Mouse (Mus musculus): ENCODE data around the gene Tshz2. TPM values are rescaled to one million over a fixed set of nuclear protein-coding genes. Genes with fewer than 3 reads are reported as not detected.
A peak's percentile ranks its signal among the peaks of the same experiment; 100 is the strongest.

The Tshz2 gene
- polyA plus RNA-seq, 1 experiment from 2014 or later = 2.7 TPM

DNA sequence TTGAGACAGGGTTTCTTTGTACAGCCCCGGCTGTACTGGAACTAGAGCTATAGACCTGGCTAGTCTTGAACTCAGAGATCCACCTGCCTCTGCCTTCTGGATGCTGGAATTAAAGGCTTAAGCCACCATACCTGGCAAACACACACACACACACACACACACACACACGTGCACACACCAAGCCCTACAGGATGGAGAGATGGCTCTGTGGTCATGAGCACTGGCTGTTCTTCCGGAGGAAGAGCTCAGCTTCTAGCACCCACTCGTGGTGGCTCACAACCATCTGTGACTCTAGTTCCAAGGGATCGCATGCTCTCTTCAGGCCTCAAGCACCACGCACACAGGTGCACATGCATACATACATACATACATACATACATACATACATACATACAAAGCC is 471.6 kb downstream of the Tshz2 start:
- no peak for DNase-seq (ENCODE audit: low spot score)
- Histone ChIP-seq H3K27me3 (replicated peaks; ENCODE audit: low read depth, poor library complexity, severe bottlenecking) (no peaks in the 10 kb centered on the region), H3K4me1 (no peaks in the 10 kb centered on the region), H3K4me3 (no peak overlapping the region), H3K27ac (replicated peaks) (no peak overlapping the region), H3K36me3 (replicated peaks) (peaks cover 36% of the 10 kb centered on the region), H3K9me3 (no peaks in the 10 kb centered on the region)
- 90% methylated on average over 6 of the region's 6 CpGs for WGBS

DNA sequence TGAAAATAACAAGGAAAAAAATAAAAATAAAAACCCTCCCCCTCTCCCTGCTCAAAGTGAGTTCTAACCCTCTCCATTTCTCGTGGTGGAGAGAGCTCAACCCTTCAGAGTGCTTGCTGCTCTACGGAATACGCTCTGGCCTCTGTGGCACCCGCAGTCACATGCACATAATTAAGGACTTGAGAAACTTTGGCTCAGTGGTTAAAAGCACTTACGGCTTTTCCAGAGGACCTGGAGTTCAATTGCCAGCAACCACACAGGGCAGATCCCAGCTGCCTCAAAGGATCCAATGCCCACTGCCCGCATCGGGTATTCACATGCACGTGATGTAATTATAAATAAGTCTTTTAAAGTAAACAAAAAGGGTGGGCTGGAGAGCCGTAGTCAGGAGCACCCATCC is 473.2 kb downstream of the Tshz2 start:
- WGBS = 84% methylated on average over 9 of the region's 9 CpGs
- Histone ChIP-seq H3K36me3 (replicated peaks) (peaks cover 52% of the 10 kb centered on the region), H3K27ac (replicated peaks) (no peak overlapping the region), H3K9me3 (no peaks in the 10 kb centered on the region), H3K4me1 (no peaks in the 10 kb centered on the region), H3K4me3 (no peak overlapping the region), H3K27me3 (replicated peaks; ENCODE audit: low read depth, poor library complexity, severe bottlenecking) (no peaks in the 10 kb centered on the region)
- no peak for DNase-seq (ENCODE audit: low spot score)

DNA sequence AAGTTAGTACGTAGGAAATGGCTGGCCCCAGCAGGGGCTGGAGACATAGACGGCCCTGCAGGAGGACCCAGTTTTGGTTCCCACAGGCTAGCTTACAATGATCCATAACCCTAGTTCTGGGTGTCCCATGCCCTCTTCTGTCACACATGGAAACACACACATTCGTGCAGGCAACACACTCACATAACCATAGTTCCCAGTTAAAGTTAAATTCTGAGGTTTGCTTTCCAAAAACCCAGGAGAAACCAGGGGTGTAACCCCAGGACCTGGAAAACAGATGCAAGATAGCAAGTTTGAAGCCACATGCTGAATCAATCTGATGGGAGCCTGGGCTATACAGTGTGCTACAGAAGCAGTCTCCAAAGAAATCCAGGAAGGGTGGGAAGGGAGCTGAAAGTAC is 475.0 kb downstream of the Tshz2 start:
- H3K36me3 ChIP-seq (replicated peaks) = peaks cover 70% of the 10 kb centered on the region

DNA sequence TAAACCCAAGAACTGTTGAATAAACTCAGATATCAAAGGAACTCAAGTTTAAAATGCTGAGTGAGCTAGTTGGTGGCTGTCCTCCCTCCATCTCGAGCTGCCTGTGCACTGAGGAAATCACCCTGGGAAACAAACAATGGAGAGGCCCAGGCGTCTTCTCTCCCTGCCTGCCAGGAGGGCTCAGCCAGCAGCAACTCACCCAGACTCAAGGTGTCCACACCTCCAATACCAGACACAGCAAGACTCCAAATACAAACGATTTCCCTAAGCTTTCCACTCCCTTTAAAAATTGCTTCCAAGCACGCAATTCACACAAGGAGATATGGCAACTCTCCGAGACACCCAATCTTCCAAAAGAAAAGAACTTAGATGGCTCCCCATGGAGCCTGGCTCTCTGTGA is 476.7 kb downstream of the Tshz2 start:
- H3K9me3 ChIP-seq = no peaks in the 10 kb centered on the region
- peaks cover 87% of the 10 kb centered on the region for H3K36me3 ChIP-seq (replicated peaks)
- 59% methylated on average over 5 of the region's 5 CpGs for WGBS
- no peaks in the 10 kb centered on the region for H3K4me1 ChIP-seq
- DNase-seq (ENCODE audit: low spot score) = no peak
- no peaks in the 10 kb centered on the region for H3K27me3 ChIP-seq (replicated peaks; ENCODE audit: low read depth, poor library complexity, severe bottlenecking)
- H3K4me3 ChIP-seq = no peak overlapping the region
- H3K27ac ChIP-seq (replicated peaks) = no peak overlapping the region

More for the DNA sequence above, 475.0 kb downstream of the Tshz2 start:
- Histone ChIP-seq H3K9me3 (no peaks in the 10 kb centered on the region), H3K4me1 (no peaks in the 10 kb centered on the region), H3K27ac (replicated peaks) (no peak overlapping the region), H3K27me3 (replicated peaks; ENCODE audit: low read depth, poor library complexity, severe bottlenecking) (no peaks in the 10 kb centered on the region), H3K4me3 (no peak overlapping the region)
- no peak for DNase-seq (ENCODE audit: low spot score)
- 85% methylated on average over 3 of the region's 3 CpGs for WGBS

DNA sequence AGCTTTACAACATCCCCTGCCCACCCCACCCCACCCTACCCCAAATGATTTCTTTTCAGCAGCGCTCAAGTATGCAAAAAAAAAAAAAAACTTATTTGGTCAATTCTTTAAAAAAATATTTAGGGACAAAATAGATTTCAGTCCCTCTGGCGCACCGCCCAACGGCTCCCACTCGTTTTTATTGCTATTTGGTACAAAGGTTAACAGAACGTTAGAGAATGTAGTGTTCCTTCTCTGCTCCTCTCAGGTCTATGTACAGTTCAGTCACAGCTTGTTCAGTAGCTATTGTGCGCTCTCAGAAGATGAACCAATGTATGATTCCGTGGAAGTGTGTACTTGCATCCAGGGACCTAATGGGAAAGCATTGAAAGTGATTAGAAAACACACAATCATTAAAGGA is 477.5 kb downstream of the Tshz2 start:
- WGBS = 92% methylated on average over 8 of the region's 8 CpGs
- Histone ChIP-seq H3K4me3 (no peak overlapping the region), H3K27me3 (replicated peaks; ENCODE audit: low read depth, poor library complexity, severe bottlenecking) (no peaks in the 10 kb centered on the region), H3K36me3 (replicated peaks) (peaks cover 95% of the 10 kb centered on the region), H3K9me3 (no peaks in the 10 kb centered on the region), H3K4me1 (no peaks in the 10 kb centered on the region), H3K27ac (replicated peaks) (no peak overlapping the region)
- no peak for DNase-seq (ENCODE audit: low spot score)

DNA sequence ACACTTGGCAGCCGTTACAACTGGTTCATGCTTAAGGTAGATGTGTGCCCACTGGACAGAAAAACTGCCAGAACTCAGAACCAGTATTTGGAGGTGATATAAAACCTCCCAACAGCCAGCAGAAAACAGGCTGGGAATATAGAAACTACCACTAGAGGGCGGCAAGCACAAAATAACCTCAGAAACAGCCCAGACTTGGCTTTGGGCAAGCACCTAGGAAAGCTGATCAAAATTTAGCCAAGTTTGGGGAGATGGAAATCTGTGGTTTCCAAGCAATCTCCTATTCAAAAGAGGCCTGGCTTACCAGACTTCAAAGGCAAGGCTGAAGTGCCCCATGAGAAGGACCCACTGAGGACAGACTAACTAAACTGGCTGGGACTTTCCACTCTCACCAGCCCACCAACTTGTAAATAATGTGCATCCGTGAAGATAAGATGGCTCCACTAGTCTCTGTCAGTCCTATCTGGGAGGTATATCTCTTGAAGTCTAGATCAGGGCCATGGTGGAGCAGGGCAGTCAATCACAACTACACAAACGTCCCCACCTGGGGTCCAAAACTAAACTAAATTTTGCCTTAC is 484.0 kb downstream of the Tshz2 start:
- H3K36me3 ChIP-seq (replicated peaks) = peaks cover 100% of the 10 kb centered on the region
- H3K9me3 ChIP-seq = no peaks in the 10 kb centered on the region
- peak; percentile 61 for DNase-seq (ENCODE audit: low spot score)
- peaks cover 17% of the 10 kb centered on the region for H3K4me1 ChIP-seq
- no peak overlapping the region for H3K4me3 ChIP-seq
- 53% methylated on average over 4 of the region's 4 CpGs for WGBS
- no peak overlapping the region for H3K27ac ChIP-seq (replicated peaks)
- H3K27me3 ChIP-seq (replicated peaks; ENCODE audit: low read depth, poor library complexity, severe bottlenecking) = no peaks in the 10 kb centered on the region

DNA sequence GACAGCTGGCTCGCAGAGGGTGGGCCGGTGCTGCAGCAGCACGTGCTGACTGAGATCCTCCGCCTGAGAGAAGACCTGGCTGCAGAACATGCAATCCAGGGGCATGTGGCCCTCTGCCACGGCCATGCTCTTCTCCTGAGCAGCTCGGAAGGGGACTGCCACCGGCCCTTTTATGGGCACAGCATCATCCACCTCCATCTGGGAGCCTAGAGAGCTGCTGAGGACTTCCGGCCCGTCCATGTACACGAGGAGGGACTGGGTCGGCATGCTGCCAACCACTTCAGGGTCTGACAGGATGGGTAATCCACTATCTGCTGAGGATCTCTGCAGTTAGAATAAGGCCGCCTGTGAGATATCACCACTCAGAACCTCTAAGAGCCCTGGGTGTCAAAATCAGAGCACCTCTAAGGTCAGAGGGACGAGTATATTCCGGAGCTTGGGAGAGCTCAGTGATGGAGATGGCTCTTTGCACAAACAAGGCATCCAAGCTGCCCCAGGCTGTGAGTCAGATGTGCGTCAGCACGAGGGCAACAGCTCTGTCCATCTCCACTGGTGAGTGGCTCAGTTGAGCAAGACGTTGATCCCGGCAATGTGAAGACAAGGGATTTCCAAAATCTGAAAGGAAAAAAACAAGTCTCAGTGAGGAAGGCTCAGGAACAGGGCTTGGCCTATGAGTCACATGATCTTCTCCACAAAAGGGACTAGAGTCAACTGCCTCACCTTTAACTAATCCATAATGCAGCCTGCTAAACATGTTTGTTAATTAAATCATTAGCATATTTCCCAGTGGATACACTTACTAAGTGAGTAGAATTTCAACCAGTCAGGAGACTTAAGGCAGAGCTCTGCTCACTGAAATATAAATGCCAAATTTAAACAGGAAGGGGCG is 487.6 kb downstream of the Tshz2 start:
- H3K9me3 ChIP-seq = no peaks in the 10 kb centered on the region
- no peaks in the 10 kb centered on the region for H3K27me3 ChIP-seq (replicated peaks; ENCODE audit: low read depth, poor library complexity, severe bottlenecking)
- H3K36me3 ChIP-seq (replicated peaks) = peaks cover 90% of the 10 kb centered on the region
- H3K4me3 ChIP-seq = no peak overlapping the region
- WGBS = 90% methylated on average over 19 of the region's 19 CpGs
- no peak overlapping the region for H3K27ac ChIP-seq (replicated peaks)
- peaks cover 24% of the 10 kb centered on the region for H3K4me1 ChIP-seq
- no peak for DNase-seq (ENCODE audit: low spot score)

Other genes with a start within 250 kb of the Tshz2 start
- gene Gm11011, start 45.3 kb upstream of the Tshz2 start, polyA plus RNA-seq (2016; fragmentation: Nextera tagmentation; extraction: Ambion mirVana) = not detected in 2 replicates

Measured in embryonic facial prominence, embryonic 10.5 days (tissue).